In genomic region chr7:130860721-130861142, GRCm38 (mm10) we compare ENCODE assay signal across 10 mouse cellular contexts. TPM values are rescaled to one million over a fixed set of nuclear protein-coding genes. Genes with fewer than 3 reads are reported as not detected.
DNase-seq lines count a peak whose midpoint lies in the region; ATAC-seq and TF ChIP-seq lines count a peak whose summit lies in the region.
"Had no signal": no experiment of that assay in that cellular context is flagged by ENCODE, and none has a peak within 500 bp of the region (broad histone marks: within the 10 kb centered on the region; RNA-seq: fewer than 3 reads in every experiment).

No protein-coding gene starts in this region.

- no peak overlapping the region; the same call in 1 of the 2 replicates for H3K9ac ChIP-seq in forebrain, embryonic 11.5 days (ENCODE audit: low read length)
- no peak overlapping the region for H3K9ac ChIP-seq in forebrain, embryonic 12.5 days
- no peak overlapping the region for H3K9ac ChIP-seq in limb, embryonic 14.5 days (ENCODE audit: low read depth, low read length, severe bottlenecking)
- H3K9ac ChIP-seq in intestine, postnatal 0 days (ENCODE audit: low read depth, low read length): no peak overlapping the region
- H3K9ac ChIP-seq: embryonic facial prominence, embryonic 12.5 days had no signal

- H3K4me3 ChIP-seq in forebrain, embryonic 10.5 days: no peak overlapping the region
- no peak overlapping the region for H3K4me3 ChIP-seq in forebrain, embryonic 11.5 days (ENCODE audit: low read depth, low read length)
- no peak overlapping the region for H3K4me3 ChIP-seq in forebrain, embryonic 12.5 days (replicated peaks)
- no peak overlapping the region for H3K4me3 ChIP-seq in limb, embryonic 14.5 days (replicated peaks; ENCODE audit: low read length)
- no peak overlapping the region for H3K4me3 ChIP-seq in intestine, postnatal 0 days (ENCODE audit: low read depth, low read length)
- H3K4me3 ChIP-seq: embryonic facial prominence, embryonic 12.5 days had no signal

- no peak for TF ChIP-seq POLR2A in limb, embryonic 14.5 days (IDR thresholded peaks at IDR 0.05; ENCODE audit: borderline replicate concordance, extremely low read depth, insufficient read depth, insufficient read length)

- peaks cover 77% of the 10 kb centered on the region for H3K27me3 ChIP-seq in forebrain, embryonic 10.5 days (ENCODE audit: poor library complexity, severe bottlenecking)
- peaks cover 4% of the 10 kb centered on the region for H3K27me3 ChIP-seq in forebrain, embryonic 11.5 days (ENCODE audit: control insufficient read depth, insufficient read depth, low read length)
- peaks cover 19% of the 10 kb centered on the region for H3K27me3 ChIP-seq in forebrain, embryonic 12.5 days
- no peaks in the 10 kb centered on the region for H3K27me3 ChIP-seq in limb, embryonic 14.5 days (ENCODE audit: control insufficient read depth, insufficient read depth, low read length)
- H3K27me3 ChIP-seq in intestine, postnatal 0 days (replicated peaks; ENCODE audit: control insufficient read depth, insufficient read depth, low read length): no peaks in the 10 kb centered on the region
- H3K27me3 ChIP-seq: embryonic facial prominence, embryonic 12.5 days had no signal

- DNase-seq in forebrain, embryonic 10.5 days (ENCODE audit: extremely low spot score, low spot score): no peak
- no peak for DNase-seq in forebrain, embryonic 11.5 days (ENCODE audit: low spot score)
- DNase-seq in 3T3-L1 (ENCODE audit: low read depth, low spot score): peak; percentile 17
- DNase-seq in limb, embryonic 14.5 days (ENCODE audit: low spot score): peak; percentile 35
- DNase-seq in thymus, postnatal 25 days: no peak
- no peak for DNase-seq in urinary bladder, postnatal 25 days (ENCODE audit: low spot score)

- no peak for TF ChIP-seq CTCF in intestine, postnatal 0 days (IDR thresholded peaks at IDR 0.05; ENCODE audit: low read depth)

- peaks cover 48% of the 10 kb centered on the region for H3K4me1 ChIP-seq in forebrain, embryonic 10.5 days
- peaks cover 7% of the 10 kb centered on the region; the same call in 1 of the 2 replicates for H3K4me1 ChIP-seq in forebrain, embryonic 11.5 days (replicated peaks; ENCODE audit: control insufficient read depth, insufficient read depth, low read length)
- H3K4me1 ChIP-seq in forebrain, embryonic 12.5 days: peaks cover 22% of the 10 kb centered on the region
- peaks cover 17% of the 10 kb centered on the region for H3K4me1 ChIP-seq in limb, embryonic 14.5 days (ENCODE audit: control insufficient read depth, insufficient read depth, low read length)
- no peaks in the 10 kb centered on the region for H3K4me1 ChIP-seq in intestine, postnatal 0 days (replicated peaks; ENCODE audit: control insufficient read depth, insufficient read depth, low read length)

- no peak overlapping the region for H3K4me2 ChIP-seq in forebrain, embryonic 11.5 days (ENCODE audit: low read depth, low read length, severe bottlenecking)
- peak overlapping the region; percentile 13; the same call in 1 of the 2 replicates for H3K4me2 ChIP-seq in forebrain, embryonic 12.5 days
- H3K4me2 ChIP-seq in limb, embryonic 14.5 days (replicated peaks; ENCODE audit: low read depth, low read length, severe bottlenecking): peak overlapping the region; percentile 18; the same call in 1 of the 2 replicates
- no peak overlapping the region for H3K4me2 ChIP-seq in intestine, postnatal 0 days (replicated peaks; ENCODE audit: low read depth)
- H3K4me2 ChIP-seq: embryonic facial prominence, embryonic 12.5 days had no signal

- no peaks in the 10 kb centered on the region for H3K9me3 ChIP-seq in forebrain, embryonic 10.5 days
- H3K9me3 ChIP-seq in forebrain, embryonic 11.5 days (ENCODE audit: control insufficient read depth, low read length): no peaks in the 10 kb centered on the region
- no peaks in the 10 kb centered on the region for H3K9me3 ChIP-seq in forebrain, embryonic 12.5 days
- no peaks in the 10 kb centered on the region for H3K9me3 ChIP-seq in limb, embryonic 14.5 days (ENCODE audit: control insufficient read depth, low read length)
- no peaks in the 10 kb centered on the region for H3K9me3 ChIP-seq in intestine, postnatal 0 days (ENCODE audit: control insufficient read depth)
- H3K9me3 ChIP-seq: embryonic facial prominence, embryonic 12.5 days had no signal

- ATAC-seq in forebrain, embryonic 11.5 days (replicated peaks; ENCODE audit: low FRiP score): no peak
- no peak for ATAC-seq in forebrain, embryonic 12.5 days (ENCODE audit: low FRiP score)
- ATAC-seq in limb, embryonic 14.5 days (ENCODE audit: low FRiP score, low read depth): peak; percentile 14; the same call in 1 of the 2 replicates
- ATAC-seq in intestine, postnatal 0 days: no peak
- ATAC-seq: intestine, embryonic 16.5 days had no signal

- peak overlapping the region; percentile 78 for H3K27ac ChIP-seq in forebrain, embryonic 10.5 days
- no peak overlapping the region; the same call in 1 of the 2 replicates for H3K27ac ChIP-seq in forebrain, embryonic 11.5 days (ENCODE audit: low read depth, low read length)
- H3K27ac ChIP-seq in forebrain, embryonic 12.5 days: peak overlapping the region; percentile 59
- no peak overlapping the region for H3K27ac ChIP-seq in limb, embryonic 14.5 days (replicated peaks; ENCODE audit: low read depth, low read length)
- H3K27ac ChIP-seq in intestine, postnatal 0 days (ENCODE audit: low read depth, low read length): no peak overlapping the region
- H3K27ac ChIP-seq: embryonic facial prominence, embryonic 12.5 days had no signal

- no peaks in the 10 kb centered on the region for H3K36me3 ChIP-seq in forebrain, embryonic 10.5 days (replicated peaks)
- H3K36me3 ChIP-seq in forebrain, embryonic 11.5 days (ENCODE audit: control insufficient read depth, insufficient read depth, low read length): no peaks in the 10 kb centered on the region
- no peaks in the 10 kb centered on the region for H3K36me3 ChIP-seq in forebrain, embryonic 12.5 days (replicated peaks)
- no peaks in the 10 kb centered on the region for H3K36me3 ChIP-seq in limb, embryonic 14.5 days (ENCODE audit: control insufficient read depth, insufficient read depth, low read length)
- no peaks in the 10 kb centered on the region for H3K36me3 ChIP-seq in intestine, postnatal 0 days (ENCODE audit: control insufficient read depth, insufficient read depth)
- H3K36me3 ChIP-seq: embryonic facial prominence, embryonic 12.5 days had no signal

- 26% methylated on average over 11 of the region's 11 CpGs for WGBS in forebrain, embryonic 10.5 days
- 21% methylated on average over 11 of the region's 11 CpGs for WGBS in forebrain, embryonic 11.5 days
- WGBS in forebrain, embryonic 12.5 days: 15% methylated on average over 11 of the region's 11 CpGs
- WGBS in limb, embryonic 14.5 days: 23% methylated on average over 11 of the region's 11 CpGs
- WGBS in intestine, postnatal 0 days: 65% methylated on average over 11 of the region's 11 CpGs

RNA-seq across cellular contexts. Expression of gene Plekha1, which starts 4.8 kb away (rescaled TPM):
- polyA plus RNA-seq in forebrain, embryonic 10.5 days (2016; fragmentation: Nextera tagmentation; extraction: Ambion mirVana): 31.7 and 37.3 TPM in 2 replicates
- polyA plus RNA-seq in forebrain, embryonic 11.5 days (2014; fragmentation: Nextera tagmentation; extraction: Ambion mirVana): 31.4 and 32.2 TPM in 2 replicates
- polyA plus RNA-seq in forebrain, embryonic 12.5 days (2016; fragmentation: Nextera tagmentation; extraction: Ambion mirVana): 32.1 and 34.9 TPM in 2 replicates
- polyA plus RNA-seq in limb, embryonic 14.5 days (2012; rRNA removed): 47.9 and 53.5 TPM in 2 replicates
- polyA plus RNA-seq in limb, embryonic 14.5 days (2014; fragmentation: Nextera tagmentation; extraction: Ambion mirVana): 34.1 and 34.8 TPM in 2 replicates
- polyA plus RNA-seq in intestine, postnatal 0 days (2015; fragmentation: Nextera tagmentation; extraction: Ambion mirVana): 29.6 and 30.2 TPM in 2 replicates

Comparison
In these comparisons a context has a peak if more than half of its experiments do, and no peak if none do; other contexts are left out.
1. H3K27ac ChIP-seq: peak in forebrain, embryonic 10.5 days (single experiment) and forebrain, embryonic 12.5 days (single experiment); none in forebrain, embryonic 11.5 days (single experiment), limb, embryonic 14.5 days (single experiment) and intestine, postnatal 0 days (single experiment).
2. H3K4me2 ChIP-seq: peak in forebrain, embryonic 12.5 days (single experiment) and limb, embryonic 14.5 days (single experiment); none in forebrain, embryonic 11.5 days (single experiment) and intestine, postnatal 0 days (single experiment).
3. DNase-seq: peak in 3T3-L1 (single experiment) and limb, embryonic 14.5 days (single experiment); none in forebrain, embryonic 10.5 days (single experiment), forebrain, embryonic 11.5 days (single experiment), thymus, postnatal 25 days (single experiment) and urinary bladder, postnatal 25 days (single experiment).